Mouse (Mus musculus) erythroblast, embryonic 14.5 days (primary cell): ENCODE results near the gene Ppp6r3. TPM values are rescaled to one million over a fixed set of nuclear protein-coding genes. Genes with fewer than 3 reads are reported as not detected.

Experiments
- H3K27me3 ChIP-seq: 2 replicates; pipeline ENCODE4 v1.6.1; 2012; ENCODE audit warnings: inconsistent platforms; ENCODE audit not compliant: control insufficient read depth
- H3K36me3 ChIP-seq: 2 replicates; pipeline ENCODE4 v1.6.1; 2012; ENCODE audit warnings: mild to moderate bottlenecking, inconsistent platforms; ENCODE audit not compliant: control insufficient read depth
- H3K4me1 ChIP-seq: 2 replicates; pipeline ENCODE4 v1.6.1; 2012; ENCODE audit warnings: inconsistent platforms; ENCODE audit not compliant: control insufficient read depth
- H3K4me3 ChIP-seq: replicated peaks from 2 replicates; pipeline ENCODE3; 2012; ENCODE audit warnings: moderate library complexity, mild to moderate bottlenecking, inconsistent platforms
- H3K9me3 ChIP-seq: 2 replicates; pipeline ENCODE4 v1.6.1; 2012; ENCODE audit warnings: low read length, inconsistent platforms, mixed read lengths; ENCODE audit not compliant: control insufficient read depth
- GATA1 ChIP-seq: IDR thresholded peaks from 2 replicates; pipeline ENCODE4 v1.6.1; 2012; ENCODE audit warnings: low read length, inconsistent platforms, mixed read lengths
- TAL1 ChIP-seq: IDR thresholded peaks from 3 replicates; pipeline ENCODE4 v1.6.1; 2012; ENCODE audit warnings: low read length, inconsistent platforms, mixed read lengths
- polyA plus RNA-seq: library from polyadenylated mRNA; stranded (reverse); fragments of >175 nt; gene quantifications from 2 replicates; pipeline ENCODE4 v1.2.3, GENCODE M21; 2012

Gene Ppp6r3
- polyA plus RNA-seq, 1 experiment, result 6.2 TPM

DNA sequence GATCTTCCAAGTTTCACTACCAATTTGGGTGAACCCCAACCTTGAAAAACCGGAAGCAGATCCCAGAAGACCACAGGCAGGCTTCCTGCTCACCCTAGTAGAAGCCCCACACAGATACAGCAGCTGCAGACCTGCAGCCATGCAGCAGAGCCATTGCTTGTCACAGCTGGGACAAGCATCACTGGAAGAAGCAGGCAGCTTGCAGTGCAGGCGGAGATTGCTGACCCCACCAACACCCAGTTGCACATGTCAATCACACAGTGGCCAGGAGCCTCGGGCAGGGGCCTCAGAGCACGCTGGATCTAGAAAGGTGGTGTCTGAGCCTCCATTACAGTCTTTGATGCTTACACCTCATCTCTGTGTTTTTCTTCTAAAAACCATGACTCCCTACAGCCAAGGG, 141.4 kb downstream of the Ppp6r3 start:
- H3K4me1 ChIP-seq, result no peaks in the 10 kb centered on the region; the same call in 1 of the 2 replicates
- H3K27me3 ChIP-seq, result no peaks in the 10 kb centered on the region
- H3K36me3 ChIP-seq, result no peaks in the 10 kb centered on the region
- no peaks in the 10 kb centered on the region for H3K9me3 ChIP-seq
- no peak overlapping the region for H3K4me3 ChIP-seq
- TF ChIP-seq GATA1 (no peak), TAL1 (no peak)

GRCm38 (mm10) chr19:3431969-3432368, 143.6 kb downstream of the Ppp6r3 start:
- no peak for TF ChIP-seq TAL1
- no peak for TF ChIP-seq GATA1
- no peaks in the 10 kb centered on the region for H3K9me3 ChIP-seq
- H3K4me3 ChIP-seq, result no peak overlapping the region
- no peaks in the 10 kb centered on the region for H3K27me3 ChIP-seq
- H3K4me1 ChIP-seq, result no peaks in the 10 kb centered on the region; the same call in 1 of the 2 replicates
- H3K36me3 ChIP-seq, result no peaks in the 10 kb centered on the region

DNA sequence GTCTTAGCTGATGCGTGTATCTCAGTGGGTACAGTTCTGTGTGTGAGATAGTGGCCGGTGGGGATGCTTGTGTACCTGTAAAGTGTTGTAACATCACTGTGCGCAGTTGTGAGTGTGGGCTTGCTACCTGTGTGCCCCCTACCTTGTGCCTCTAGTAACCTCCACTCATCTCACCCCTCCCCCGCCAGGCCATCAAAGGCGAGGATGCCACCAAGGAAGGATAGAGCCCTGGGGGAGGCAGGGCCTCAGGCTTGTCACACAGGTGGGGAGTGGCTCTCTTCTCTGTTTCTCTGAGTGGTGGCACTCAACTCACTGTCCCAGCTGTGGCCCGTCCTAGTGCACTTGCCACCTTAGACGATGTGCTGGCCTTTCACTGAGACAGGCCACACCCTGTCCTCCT, 144.5 kb downstream of the Ppp6r3 start:
- Histone ChIP-seq H3K27me3 (no peaks in the 10 kb centered on the region), H3K36me3 (no peaks in the 10 kb centered on the region), H3K9me3 (no peaks in the 10 kb centered on the region), H3K4me3 (no peak overlapping the region), H3K4me1 (no peaks in the 10 kb centered on the region; the same call in 1 of the 2 replicates)
- TF ChIP-seq GATA1, result no peak
- TF ChIP-seq TAL1, result no peak

GRCm38 (mm10) chr19:3429156-3429816, 146.3 kb downstream of the Ppp6r3 start:
- Histone ChIP-seq H3K4me3 (no peak overlapping the region), H3K4me1 (no peaks in the 10 kb centered on the region), H3K36me3 (no peaks in the 10 kb centered on the region), H3K27me3 (no peaks in the 10 kb centered on the region), H3K9me3 (no peaks in the 10 kb centered on the region)
- no peak for TF ChIP-seq TAL1
- TF ChIP-seq GATA1, result no peak

DNA sequence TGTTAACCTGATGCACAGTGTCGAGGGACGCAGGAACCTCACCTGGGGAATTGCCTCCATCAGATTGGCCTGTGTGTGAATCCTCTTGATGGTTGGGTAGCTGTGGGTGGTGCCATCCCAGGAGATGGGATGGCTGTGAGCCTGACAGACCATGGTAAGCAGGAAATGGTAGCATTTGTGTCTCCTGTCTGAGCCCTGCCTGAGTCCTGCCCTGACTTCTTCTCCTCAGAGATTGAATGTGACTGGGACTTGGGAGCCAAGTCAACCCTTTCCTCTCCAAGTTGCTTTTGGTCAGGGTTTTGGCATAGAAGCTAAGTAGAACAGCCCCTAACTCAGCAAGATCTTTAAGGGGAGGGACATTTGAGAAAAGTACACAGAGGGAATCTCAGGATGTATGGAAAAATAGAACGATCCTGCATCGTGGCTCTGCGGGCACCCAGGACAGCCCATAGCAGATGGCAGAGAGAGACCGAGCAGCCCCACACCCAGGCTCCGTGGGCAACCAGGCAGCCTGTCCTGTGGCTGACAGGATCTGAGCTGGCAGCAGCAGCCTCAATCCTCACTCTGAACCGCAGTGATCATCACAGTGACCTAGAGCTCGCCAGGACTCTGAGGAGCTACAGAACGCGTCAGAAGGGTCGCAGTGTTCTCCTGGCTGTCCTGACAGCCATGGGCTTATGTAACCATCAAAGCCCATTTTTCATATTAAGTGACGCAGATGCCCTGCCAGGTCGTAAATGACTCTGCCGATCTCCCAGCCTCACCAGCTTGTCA, 147.3 kb downstream of the Ppp6r3 start:
- no peaks in the 10 kb centered on the region for H3K4me1 ChIP-seq
- H3K27me3 ChIP-seq, result no peaks in the 10 kb centered on the region
- TF ChIP-seq GATA1 (no peak), TAL1 (no peak)
- no peaks in the 10 kb centered on the region for H3K9me3 ChIP-seq
- H3K4me3 ChIP-seq, result no peak overlapping the region
- H3K36me3 ChIP-seq, result no peaks in the 10 kb centered on the region

- Histone ChIP-seq H3K4me3 (no peak overlapping the region), H3K9me3 (no peaks in the 10 kb centered on the region), H3K27me3 (no peaks in the 10 kb centered on the region), H3K4me1 (no peaks in the 10 kb centered on the region), H3K36me3 (no peaks in the 10 kb centered on the region)
- TF ChIP-seq GATA1, result no peak
These were observed 151.3 kb downstream of the Ppp6r3 start for GRCm38 (mm10) chr19:3424214-3424613.

- H3K36me3 ChIP-seq, result no peaks in the 10 kb centered on the region
- no peaks in the 10 kb centered on the region for H3K9me3 ChIP-seq
- no peak overlapping the region for H3K4me3 ChIP-seq
- TF ChIP-seq TAL1, result no peak
- no peak for TF ChIP-seq GATA1
- no peaks in the 10 kb centered on the region for H3K27me3 ChIP-seq
- H3K4me1 ChIP-seq, result no peaks in the 10 kb centered on the region
These were observed 152.6 kb downstream of the Ppp6r3 start for GRCm38 (mm10) chr19:3422981-3423380.

DNA sequence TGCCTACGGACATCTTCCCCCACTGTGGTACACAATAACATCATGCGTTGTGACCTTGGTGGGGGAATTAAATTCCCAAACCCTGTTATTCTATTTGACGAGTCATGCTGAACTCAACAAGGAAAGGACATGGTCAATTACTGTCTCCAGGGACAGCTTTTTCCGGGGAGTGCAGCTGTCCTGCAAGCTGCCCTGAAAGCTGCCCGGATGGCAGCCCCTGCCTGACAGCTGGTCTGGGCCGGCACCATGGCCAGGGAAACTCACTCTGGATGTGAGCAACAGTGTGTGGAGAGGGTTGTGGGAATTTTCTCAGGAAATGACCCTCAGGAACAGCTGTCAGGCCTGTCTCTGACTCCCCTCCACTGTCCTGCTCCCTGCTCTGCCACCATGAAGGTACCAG, 153.1 kb downstream of the Ppp6r3 start:
- Histone ChIP-seq H3K4me1 (no peaks in the 10 kb centered on the region), H3K9me3 (no peaks in the 10 kb centered on the region), H3K27me3 (no peaks in the 10 kb centered on the region), H3K36me3 (no peaks in the 10 kb centered on the region), H3K4me3 (no peak overlapping the region)
- TF ChIP-seq GATA1, result no peak
- TF ChIP-seq TAL1, result no peak

DNA sequence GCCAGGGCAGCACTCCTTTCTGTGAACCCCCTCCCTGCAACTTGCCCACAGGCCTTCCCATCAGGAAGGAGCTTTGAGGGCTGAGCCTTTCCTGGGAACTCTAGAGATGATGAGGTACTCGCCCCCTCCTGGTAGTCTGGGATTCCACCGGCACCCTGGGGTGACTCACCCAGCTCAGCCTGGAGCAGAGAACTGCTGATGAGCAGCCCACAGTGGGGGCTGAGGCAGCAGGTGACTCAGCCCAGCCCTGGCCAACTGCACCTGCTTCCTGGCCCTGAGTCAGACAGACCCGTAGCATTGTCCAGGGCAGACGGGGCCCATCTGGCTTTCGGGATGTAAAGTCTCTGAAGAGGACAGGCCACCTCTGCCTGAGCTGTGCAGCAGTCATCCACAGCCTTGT, 156.3 kb downstream of the Ppp6r3 start:
- no peak overlapping the region for H3K4me3 ChIP-seq
- no peaks in the 10 kb centered on the region for H3K9me3 ChIP-seq
- H3K27me3 ChIP-seq, result peaks cover 17% of the 10 kb centered on the region
- TF ChIP-seq TAL1, result no peak
- TF ChIP-seq GATA1, result no peak
- no peaks in the 10 kb centered on the region for H3K36me3 ChIP-seq
- no peaks in the 10 kb centered on the region for H3K4me1 ChIP-seq
